Mouse (Mus musculus) cerebellum, adult 2 months (tissue): Measurements from ENCODE around the gene Palm2.
"Not testable (repeated sequence)": the region's sequence is repeated elsewhere in the genome, so short reads cannot be mapped to it uniquely, and the experiment has no call there.

Experiments
- CTCF ChIP-seq: fragments of 200-500 bp; IDR thresholded peaks from 2 replicates; pipeline ENCODE4 v1.5.1; 2011; ENCODE audit warnings: low read depth, mild to moderate bottlenecking, control low read depth, low read length, moderate library complexity, borderline replicate concordance; ENCODE audit not compliant: insufficient read depth
- POLR2A ChIP-seq: fragments of 200-500 bp; IDR thresholded peaks from 2 replicates; pipeline ENCODE4 v1.6.1; 2011; ENCODE audit warnings: low read length, control low read depth, borderline replicate concordance; ENCODE audit not compliant: insufficient read depth

DNA sequence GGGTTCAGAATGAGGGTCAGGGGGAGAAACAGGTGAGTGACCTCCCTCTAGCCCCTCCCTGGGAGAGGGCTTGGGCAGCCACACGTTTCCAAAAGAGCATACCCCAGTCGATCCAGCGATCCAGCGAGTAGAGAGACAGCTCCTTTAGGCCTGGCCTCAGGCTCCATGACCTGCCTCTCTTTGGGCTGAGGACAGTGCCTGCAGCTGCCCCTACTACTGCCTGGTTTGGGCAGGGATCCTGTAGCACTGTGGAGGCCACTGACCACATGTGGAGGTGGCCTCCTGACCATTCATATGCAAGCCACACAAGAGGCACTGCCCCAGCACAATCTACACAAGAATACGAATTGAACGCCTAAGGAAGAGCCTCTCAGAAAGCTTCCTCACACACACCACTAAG lies 21.7 kb upstream of the Palm2 start:
- TF ChIP-seq POLR2A, CTCF: not testable (repeated sequence)
